Mouse (Mus musculus) E14TG2a.4 (cell line): ENCODE data around the gene Osbpl10.

Experiments used
- CTCF ChIP-seq: conservative IDR thresholded peaks from 2 replicates; pipeline ENCODE4 v1.5.1; 2014; ENCODE audit warnings: low read length
- NANOG ChIP-seq: IDR thresholded peaks from 2 replicates; pipeline ENCODE4 v1.6.1; 2014; ENCODE audit warnings: borderline replicate concordance, low read length, mixed read lengths
- POU5F1 ChIP-seq: IDR thresholded peaks from 2 replicates; pipeline ENCODE4 v1.6.1; 2014; ENCODE audit warnings: low read length, borderline replicate concordance

DNA sequence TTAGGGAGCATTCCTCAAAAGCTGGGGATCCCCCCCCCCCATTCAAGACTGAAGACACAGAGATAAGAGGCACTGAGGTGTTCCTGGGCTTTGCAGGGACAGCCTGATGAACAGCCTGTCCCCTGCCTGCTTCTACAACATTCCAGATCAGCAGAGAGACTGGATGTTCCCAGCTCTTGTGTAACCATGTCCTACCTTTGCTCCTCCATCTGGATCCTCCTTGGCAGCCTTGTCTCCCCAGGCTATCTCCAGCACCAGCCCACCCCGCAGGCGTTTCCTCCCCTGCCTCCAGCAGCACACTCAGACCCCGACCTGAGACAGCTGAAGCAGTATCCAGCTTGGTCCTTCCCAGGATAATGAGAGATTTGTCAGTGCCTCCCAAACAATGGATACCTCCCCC, 14.3 kb upstream of the Osbpl10 start:
- TF ChIP-seq CTCF (no peak), POU5F1 (no peak), NANOG (no peak)
